Comparison of ENCODE assay signal across 8 mouse cellular contexts in genomic region chr2:31846692-31847660, GRCm38 (mm10). TPM values are rescaled to one million over a fixed set of nuclear protein-coding genes. Genes with fewer than 3 reads are reported as not detected.
A peak's percentile ranks its signal among the peaks of the same experiment; 100 is the strongest.
DNase-seq lines count a peak whose midpoint lies in the region; ATAC-seq and TF ChIP-seq lines count a peak whose summit lies in the region.

No protein-coding gene starts in this region.

- H3K27ac ChIP-seq in lung, embryonic 15.5 days = no peak overlapping the region
- no peak overlapping the region for H3K27ac ChIP-seq in forebrain, embryonic 14.5 days (ENCODE audit: low read depth, low read length)
- H3K27ac ChIP-seq in liver, embryonic 13.5 days = no peak overlapping the region
- no peak overlapping the region for H3K27ac ChIP-seq in stomach, postnatal 0 days (replicated peaks)

- H3K4me1 ChIP-seq in lung, embryonic 15.5 days = peaks cover 17% of the 10 kb centered on the region
- H3K4me1 ChIP-seq in forebrain, embryonic 14.5 days (ENCODE audit: control insufficient read depth, insufficient read depth, low read length) = peaks cover 18% of the 10 kb centered on the region; the same call in 1 of the 2 replicates
- peaks cover 29% of the 10 kb centered on the region for H3K4me1 ChIP-seq in liver, embryonic 13.5 days (replicated peaks)
- H3K4me1 ChIP-seq in stomach, postnatal 0 days (replicated peaks; ENCODE audit: control insufficient read depth, insufficient read depth) = peaks cover 3% of the 10 kb centered on the region; the same call in 1 of the 2 replicates

- H3K9ac ChIP-seq in lung, embryonic 15.5 days = no peak overlapping the region
- H3K9ac ChIP-seq in forebrain, embryonic 14.5 days (ENCODE audit: low read length) = peak overlapping the region; percentile 59
- no peak overlapping the region for H3K9ac ChIP-seq in liver, embryonic 13.5 days
- H3K9ac ChIP-seq in stomach, postnatal 0 days (ENCODE audit: low read length) = peak overlapping the region; percentile 47

- no peak for ATAC-seq in lung, embryonic 15.5 days (ENCODE audit: borderline replicate concordance, extremely low read depth, low FRiP score, low TSS enrichment)
- ATAC-seq in forebrain, embryonic 14.5 days = no peak
- ATAC-seq in liver, embryonic 13.5 days (ENCODE audit: low read depth) = no peak
- ATAC-seq in stomach, postnatal 0 days (ENCODE audit: low FRiP score, low TSS enrichment) = no peak

- TF ChIP-seq EP300 in stomach, postnatal 0 days (optimal IDR thresholded peaks at IDR 0.05) = no peak

- WGBS in lung, embryonic 15.5 days = 2% methylated on average over 35 of the region's 35 CpGs
- WGBS in forebrain, embryonic 14.5 days = 3% methylated on average over 35 of the region's 35 CpGs
- 4% methylated on average over 35 of the region's 35 CpGs for WGBS in liver, embryonic 13.5 days (ENCODE audit: insufficient replicate concordance)
- 6% methylated on average over 35 of the region's 35 CpGs for WGBS in stomach, postnatal 0 days

- H3K36me3 ChIP-seq in lung, embryonic 15.5 days = no peaks in the 10 kb centered on the region
- H3K36me3 ChIP-seq in forebrain, embryonic 14.5 days (ENCODE audit: control insufficient read depth, insufficient read depth, low read length) = no peaks in the 10 kb centered on the region
- H3K36me3 ChIP-seq in liver, embryonic 13.5 days = no peaks in the 10 kb centered on the region
- H3K36me3 ChIP-seq in stomach, postnatal 0 days (ENCODE audit: control insufficient read depth, insufficient read depth, low read length) = no peaks in the 10 kb centered on the region

- peak overlapping the region; percentile 51 for H3K4me3 ChIP-seq in lung, embryonic 15.5 days
- peak overlapping the region; percentile 42 for H3K4me3 ChIP-seq in forebrain, embryonic 14.5 days (ENCODE audit: low read depth, low read length)
- H3K4me3 ChIP-seq in liver, embryonic 13.5 days (replicated peaks) = peak overlapping the region; percentile 48
- peak overlapping the region; percentile 52 for H3K4me3 ChIP-seq in stomach, postnatal 0 days (ENCODE audit: low read depth, low read length)

- no peaks in the 10 kb centered on the region for H3K9me3 ChIP-seq in lung, embryonic 15.5 days
- H3K9me3 ChIP-seq in forebrain, embryonic 14.5 days (replicated peaks; ENCODE audit: control insufficient read depth, low read length) = no peaks in the 10 kb centered on the region
- H3K9me3 ChIP-seq in liver, embryonic 13.5 days (replicated peaks) = no peaks in the 10 kb centered on the region
- H3K9me3 ChIP-seq in stomach, postnatal 0 days (ENCODE audit: control insufficient read depth, low read length) = no peaks in the 10 kb centered on the region

- H3K4me2 ChIP-seq in lung, embryonic 15.5 days = peak overlapping the region; percentile 98
- peak overlapping the region; percentile 92 for H3K4me2 ChIP-seq in forebrain, embryonic 14.5 days (ENCODE audit: low read length)
- peak overlapping the region; percentile 66 for H3K4me2 ChIP-seq in liver, embryonic 13.5 days
- peak overlapping the region; percentile 75 for H3K4me2 ChIP-seq in stomach, postnatal 0 days (replicated peaks; ENCODE audit: low read depth)

- TF ChIP-seq CTCF in stomach, postnatal 0 days (IDR thresholded peaks at IDR 0.05; ENCODE audit: low read depth) = no peak

- no peak for DNase-seq in lung, adult 18-20 months
- DNase-seq in forebrain, embryonic 14.5 days (ENCODE audit: low spot score) = no peak
- DNase-seq in liver, embryonic 13.5 days = no peak
- DNase-seq in stomach, postnatal 0 days (ENCODE audit: low spot score) = no peak
- DNase-seq in yolk sac, embryonic 10.5 days (ENCODE audit: low spot score) = no peak
- DNase-seq in spleen, adult 18-20 months = no peak
- no peak for DNase-seq in layer of hippocampus, postnatal 10 days (ENCODE audit: low spot score in 2 of 2)

- H3K27me3 ChIP-seq in lung, embryonic 15.5 days = peaks cover 62% of the 10 kb centered on the region
- peaks cover 46% of the 10 kb centered on the region for H3K27me3 ChIP-seq in forebrain, embryonic 14.5 days (replicated peaks; ENCODE audit: control insufficient read depth, insufficient read depth, low read length)
- peaks cover 61% of the 10 kb centered on the region for H3K27me3 ChIP-seq in liver, embryonic 13.5 days
- H3K27me3 ChIP-seq in stomach, postnatal 0 days (ENCODE audit: control insufficient read depth, insufficient read depth, low read length) = no peaks in the 10 kb centered on the region; the same call in none of the 2 replicates

RNA-seq across cellular contexts. Expression of gene Fibcd1, which starts 1.2 kb away (rescaled TPM):
- 0.03 TPM in 1 of 2 replicates, not detected in the other for polyA plus RNA-seq in lung, embryonic 15.5 days (2015; fragmentation: Nextera tagmentation; extraction: Ambion mirVana)
- polyA plus RNA-seq in forebrain, embryonic 14.5 days (2014; fragmentation: Nextera tagmentation; extraction: Ambion mirVana) = 3.0 and 3.3 TPM in 2 replicates
- polyA plus RNA-seq in liver, embryonic 13.5 days (2015; fragmentation: Nextera tagmentation; extraction: Ambion mirVana) = 0.03 TPM in 1 of 2 replicates, not detected in the other
- polyA plus RNA-seq in stomach, postnatal 0 days (2015; fragmentation: Nextera tagmentation; extraction: Ambion mirVana) = 0.08 and 0.17 TPM in 2 replicates
- total RNA-seq in layer of hippocampus, postnatal 10 days (2021) = 10 to 100 TPM; 85.7 to 96.1 TPM

RNA-seq across cellular contexts. Expression of gene Qrfp, which starts 36.6 kb away (rescaled TPM):
- polyA plus RNA-seq in lung, embryonic 15.5 days (2015; fragmentation: Nextera tagmentation; extraction: Ambion mirVana) = 0.05 and 0.14 TPM in 2 replicates
- 0.11 and 0.19 TPM in 2 replicates for polyA plus RNA-seq in forebrain, embryonic 14.5 days (2014; fragmentation: Nextera tagmentation; extraction: Ambion mirVana)
- 0.07 TPM in 1 of 2 replicates, not detected in the other for polyA plus RNA-seq in liver, embryonic 13.5 days (2015; fragmentation: Nextera tagmentation; extraction: Ambion mirVana)
- polyA plus RNA-seq in stomach, postnatal 0 days (2015; fragmentation: Nextera tagmentation; extraction: Ambion mirVana) = 0.08 and 0.10 TPM in 2 replicates
- total RNA-seq in layer of hippocampus, postnatal 10 days (2021) = not detected

RNA-seq across cellular contexts. Expression of gene Lamc3, which starts 40.1 kb away (rescaled TPM):
- polyA plus RNA-seq in lung, embryonic 15.5 days (2015; fragmentation: Nextera tagmentation; extraction: Ambion mirVana) = 1.2 and 1.6 TPM in 2 replicates
- 2.9 and 4.3 TPM in 2 replicates for polyA plus RNA-seq in forebrain, embryonic 14.5 days (2014; fragmentation: Nextera tagmentation; extraction: Ambion mirVana)
- 0.02 and 0.07 TPM in 2 replicates for polyA plus RNA-seq in liver, embryonic 13.5 days (2015; fragmentation: Nextera tagmentation; extraction: Ambion mirVana)
- polyA plus RNA-seq in stomach, postnatal 0 days (2015; fragmentation: Nextera tagmentation; extraction: Ambion mirVana) = 0.79 and 0.80 TPM in 2 replicates
- 10 to 100 TPM in 1 of 2 experiments, 1 to 10 TPM in 1; 9.4 to 10.2 TPM for total RNA-seq in layer of hippocampus, postnatal 10 days (2021)

Comparison
In these comparisons a context has a peak if more than half of its experiments do, and no peak if none do; other contexts are left out.
1. H3K9ac ChIP-seq: peak in forebrain, embryonic 14.5 days (single experiment) and stomach, postnatal 0 days (single experiment); none in lung, embryonic 15.5 days (single experiment) and liver, embryonic 13.5 days (single experiment).
2. Peak in every context shown above with its lines, with median percentiles within 50 percentile points of each other: H3K4me2 ChIP-seq and H3K4me3 ChIP-seq.